Mouse (Mus musculus) midbrain, embryonic 12.5 days (tissue): ENCODE results near the gene Ctdsp2. TPM values are rescaled to one million over a fixed set of nuclear protein-coding genes. Genes with fewer than 3 reads are reported as not detected.
A peak's percentile ranks its signal among the peaks of the same experiment; 100 is the strongest.

ENCODE experiments used
- ATAC-seq: fragments of 200-750 bp; cut with Nextera tagmentation; 2 replicates; pipeline ENCODE4 v1.8.0; 2017; ENCODE audit warnings: low read depth, moderate TSS enrichment, moderate library complexity; ENCODE audit not compliant: low FRiP score
- H3K27ac ChIP-seq: fragments of 300-500 bp; sonication (generic); replicated peaks from 2 replicates; pipeline ENCODE4 v1.5.1; 2016; ENCODE audit warnings: mild to moderate bottlenecking
- H3K27me3 ChIP-seq: fragments of 300-500 bp; sonication (generic); 2 replicates; pipeline ENCODE4 v1.6.1; 2016; ENCODE audit warnings: mild to moderate bottlenecking
- H3K36me3 ChIP-seq: fragments of 300-500 bp; sonication (generic); 2 replicates; pipeline ENCODE4 v1.6.1; 2016
- H3K4me1 ChIP-seq: fragments of 300-500 bp; sonication (generic); 2 replicates; pipeline ENCODE4 v1.6.1; 2016
- H3K4me2 ChIP-seq: fragments of 300-500 bp; sonication (generic); replicated peaks from 2 replicates; pipeline ENCODE4 v1.6.1; 2016; ENCODE audit warnings: mild to moderate bottlenecking, moderate library complexity
- H3K4me3 ChIP-seq: fragments of 300-500 bp; sonication (generic); 2 replicates; pipeline ENCODE4 v1.5.1; 2016; ENCODE audit warnings: mild to moderate bottlenecking
- H3K9ac ChIP-seq: fragments of 300-500 bp; sonication (generic); replicated peaks from 2 replicates; pipeline ENCODE4 v1.6.1; 2016; ENCODE audit warnings: mild to moderate bottlenecking, moderate library complexity
- H3K9me3 ChIP-seq: fragments of 300-500 bp; sonication (generic); 2 replicates; pipeline ENCODE4 v1.6.1; 2016; ENCODE audit warnings: mild to moderate bottlenecking
- WGBS: fragments of 180-500 bp; shearing (Covaris S2); methylation state at CpG from one replicate; pipeline ENCODE4 v1.1.7; 2016; 5-methylcytosine and 5-hydroxymethylcytosine counted together
- polyA plus RNA-seq: library from polyadenylated mRNA; unstranded; fragments of >200 nt; fragmentation: Nextera tagmentation; extraction: Ambion mirVana; gene quantifications from 2 replicates; pipeline ENCODE4 v1.2.1, GENCODE M21; 2016

The Ctdsp2 gene
- polyA plus RNA-seq, 1 experiment from 2014 or later: 40.1 TPM

- H3K9ac ChIP-seq: 0 out of 2 replicates have a peak overlapping the region, but pooled peaks have one; percentile 1
- WGBS: 5% methylated on average over 12 of the region's 12 CpGs
- H3K27ac ChIP-seq: 0 out of 2 replicates have a peak overlapping the region, but pooled peaks have one; percentile 0
- peaks cover 18% of the 10 kb centered on the region for H3K4me1 ChIP-seq
- peak overlapping the region; percentile 37 for H3K4me2 ChIP-seq
- H3K36me3 ChIP-seq: no peaks in the 10 kb centered on the region
- ATAC-seq: peak; percentile 61
- peak overlapping the region; percentile 9; the same call in 1 of the 2 replicates for H3K4me3 ChIP-seq
- no peaks in the 10 kb centered on the region for H3K9me3 ChIP-seq
- H3K27me3 ChIP-seq: peaks cover 37% of the 10 kb centered on the region
These were observed 7.0 kb upstream of the Ctdsp2 start for GRCm38 (mm10) chr10:126971363-126972050.

- ATAC-seq: peak; percentile 88
- WGBS: 5% methylated on average over 13 of the region's 13 CpGs
- Histone ChIP-seq H3K36me3 (no peaks in the 10 kb centered on the region), H3K27ac (0 out of 2 replicates have a peak overlapping the region, but pooled peaks have one; percentile 0), H3K4me1 (peaks cover 18% of the 10 kb centered on the region), H3K27me3 (peaks cover 37% of the 10 kb centered on the region), H3K4me2 (peak overlapping the region; percentile 37), H3K9me3 (no peaks in the 10 kb centered on the region), H3K9ac (0 out of 2 replicates have a peak overlapping the region, but pooled peaks have one; percentile 1), H3K4me3 (peak overlapping the region; percentile 9; the same call in 1 of the 2 replicates)
These were observed 6.3 kb upstream of the Ctdsp2 start for GRCm38 (mm10) chr10:126972051-126972725.

DNA sequence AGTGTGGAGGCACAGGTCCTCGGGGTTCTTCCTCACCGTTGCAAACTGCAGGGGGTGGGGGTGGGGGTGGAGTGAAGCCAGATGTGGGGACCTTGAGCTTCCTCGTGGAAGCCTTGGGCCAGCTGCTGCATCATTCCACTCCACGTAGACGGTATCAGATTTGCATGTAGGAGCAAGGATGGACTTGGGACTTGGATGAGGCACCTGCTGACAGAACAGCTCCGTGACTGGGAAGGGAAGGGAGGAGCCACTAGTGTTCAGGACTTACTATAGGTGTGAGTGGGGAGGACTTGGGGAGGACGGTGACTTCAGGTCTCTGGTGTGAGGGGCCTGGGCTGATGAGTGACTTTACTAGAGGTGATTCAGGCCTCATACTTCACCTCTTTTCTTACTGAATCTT, 5.5 kb upstream of the Ctdsp2 start:
- Histone ChIP-seq H3K27ac (no peak overlapping the region), H3K4me3 (no peak overlapping the region), H3K4me1 (peaks cover 21% of the 10 kb centered on the region), H3K9ac (no peak overlapping the region), H3K4me2 (no peak overlapping the region), H3K36me3 (no peaks in the 10 kb centered on the region), H3K9me3 (no peaks in the 10 kb centered on the region), H3K27me3 (peaks cover 37% of the 10 kb centered on the region)
- ATAC-seq: no peak
- 38% methylated on average over 7 of the region's 7 CpGs for WGBS

GRCm38 (mm10) chr10:126975706-126976105, 2.8 kb upstream of the Ctdsp2 start:
- Histone ChIP-seq H3K36me3 (no peaks in the 10 kb centered on the region), H3K27ac (no peak overlapping the region), H3K27me3 (peaks cover 25% of the 10 kb centered on the region), H3K4me1 (peaks cover 29% of the 10 kb centered on the region), H3K9ac (no peak overlapping the region), H3K4me2 (no peak overlapping the region), H3K9me3 (no peaks in the 10 kb centered on the region), H3K4me3 (no peak overlapping the region)
- WGBS: 92% methylated on average over 6 of the region's 6 CpGs
- no peak for ATAC-seq

- peaks cover 35% of the 10 kb centered on the region for H3K4me1 ChIP-seq
- ATAC-seq: no peak
- no peak overlapping the region for H3K4me3 ChIP-seq
- no peaks in the 10 kb centered on the region for H3K36me3 ChIP-seq
- no peak overlapping the region for H3K9ac ChIP-seq
- 34% methylated on average over 4 of the region's 4 CpGs for WGBS
- H3K4me2 ChIP-seq: no peak overlapping the region
- H3K27ac ChIP-seq: no peak overlapping the region
- H3K9me3 ChIP-seq: no peaks in the 10 kb centered on the region
- peaks cover 18% of the 10 kb centered on the region for H3K27me3 ChIP-seq
These were observed 1.4 kb upstream of the Ctdsp2 start for GRCm38 (mm10) chr10:126977076-126977475.

- peak overlapping the region; percentile 99 for H3K27ac ChIP-seq
- peaks cover 45% of the 10 kb centered on the region for H3K4me1 ChIP-seq
- under 1% methylated on average over 40 of the region's 62 CpGs for WGBS
- peaks cover 6% of the 10 kb centered on the region for H3K27me3 ChIP-seq
- H3K9ac ChIP-seq: peak overlapping the region; percentile 96
- H3K36me3 ChIP-seq: no peaks in the 10 kb centered on the region
- peak; percentile 14 for ATAC-seq
- H3K4me3 ChIP-seq: peak overlapping the region; percentile 100
- no peaks in the 10 kb centered on the region for H3K9me3 ChIP-seq
- peak overlapping the region; percentile 83 for H3K4me2 ChIP-seq
These were observed 661 bp downstream of the Ctdsp2 start for GRCm38 (mm10) chr10:126979121-126979635.

DNA sequence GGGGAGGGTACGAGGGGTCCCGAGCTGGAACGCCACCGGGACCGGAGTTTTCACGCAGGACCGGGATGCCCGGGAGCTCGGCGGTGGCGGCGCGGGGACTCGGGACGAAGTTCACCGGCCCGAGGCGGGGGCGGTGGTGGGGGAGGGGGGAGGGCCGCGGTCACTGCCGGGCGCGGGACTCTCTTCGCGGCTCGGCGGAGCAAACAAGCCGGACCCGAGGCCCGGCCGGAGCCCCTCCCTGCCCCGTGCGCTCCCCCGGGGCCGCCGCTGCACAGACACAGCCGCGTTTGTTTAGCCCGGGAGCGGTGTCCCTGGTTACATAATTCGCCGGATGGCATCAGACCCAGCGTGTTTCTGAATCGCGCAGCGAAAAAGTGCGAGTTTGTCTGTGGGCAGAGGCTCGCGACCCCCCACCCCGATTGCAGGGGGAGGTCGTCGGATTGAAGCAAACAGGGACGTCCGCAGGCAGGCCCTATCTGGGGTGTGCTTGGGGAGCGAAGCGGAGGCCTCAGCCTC, 1.2 kb downstream of the Ctdsp2 start:
- peak overlapping the region; percentile 83 for H3K4me2 ChIP-seq
- H3K27me3 ChIP-seq: peaks cover 6% of the 10 kb centered on the region
- peak overlapping the region; percentile 99 for H3K27ac ChIP-seq
- H3K36me3 ChIP-seq: no peaks in the 10 kb centered on the region
- H3K4me3 ChIP-seq: peak overlapping the region; percentile 100
- H3K9ac ChIP-seq: peak overlapping the region; percentile 96
- peaks cover 50% of the 10 kb centered on the region for H3K4me1 ChIP-seq
- under 1% methylated on average over 39 of the region's 57 CpGs for WGBS
- no peaks in the 10 kb centered on the region for H3K9me3 ChIP-seq
- peak; percentile 5 for ATAC-seq

DNA sequence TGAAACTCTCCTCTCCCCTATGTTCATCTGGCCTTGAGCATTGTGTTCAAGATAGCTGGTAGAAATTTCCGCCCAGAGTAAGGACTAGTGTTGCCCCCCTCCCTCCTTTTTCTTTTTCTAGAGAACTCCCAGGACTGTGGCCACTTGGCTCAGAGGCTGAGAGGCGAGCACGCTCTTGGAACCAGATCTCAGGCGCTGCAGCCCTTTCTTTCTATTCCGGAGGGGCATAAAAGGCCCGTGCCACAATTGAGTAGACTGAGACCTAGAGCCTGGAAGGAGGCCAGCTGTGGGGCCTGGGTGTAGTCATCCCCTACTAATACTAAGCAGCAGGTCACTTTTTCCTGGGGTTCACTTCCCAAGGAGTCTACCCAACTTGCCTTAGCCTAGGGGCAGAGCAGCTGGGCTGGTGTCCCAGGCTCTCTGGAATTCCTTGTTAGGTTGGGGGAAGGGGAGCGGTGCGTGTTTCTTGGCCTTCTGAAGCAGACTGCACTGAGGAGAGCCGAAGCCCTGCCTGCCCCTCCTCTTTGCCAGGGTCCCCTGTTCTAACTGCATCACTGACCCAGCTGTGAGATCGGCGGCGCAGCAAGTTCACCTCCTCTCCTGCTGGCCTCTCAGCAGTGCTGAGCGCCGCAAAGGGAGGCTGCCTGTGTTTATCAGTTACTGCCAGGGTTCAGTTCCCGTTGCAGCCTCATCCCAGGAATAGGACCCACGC, 1.9 kb downstream of the Ctdsp2 start:
- H3K9ac ChIP-seq: peak overlapping the region; percentile 96
- under 1% methylated on average over 16 of the region's 16 CpGs for WGBS
- peak overlapping the region; percentile 99 for H3K27ac ChIP-seq
- ATAC-seq: peak; percentile 9
- H3K36me3 ChIP-seq: no peaks in the 10 kb centered on the region
- no peaks in the 10 kb centered on the region for H3K9me3 ChIP-seq
- H3K4me2 ChIP-seq: peak overlapping the region; percentile 83
- peaks cover 56% of the 10 kb centered on the region for H3K4me1 ChIP-seq
- H3K27me3 ChIP-seq: peaks cover 3% of the 10 kb centered on the region
- peak overlapping the region; percentile 100 for H3K4me3 ChIP-seq

- peak overlapping the region; percentile 83 for H3K4me2 ChIP-seq
- ATAC-seq: no peak
- no peaks in the 10 kb centered on the region for H3K36me3 ChIP-seq
- H3K27me3 ChIP-seq: no peaks in the 10 kb centered on the region; the same call in 1 of the 2 replicates
- peaks cover 60% of the 10 kb centered on the region for H3K4me1 ChIP-seq
- WGBS: 5% methylated on average over 11 of the region's 11 CpGs
- H3K4me3 ChIP-seq: peak overlapping the region; percentile 100
- peak overlapping the region; percentile 96 for H3K9ac ChIP-seq
- peak overlapping the region; percentile 99 for H3K27ac ChIP-seq
- H3K9me3 ChIP-seq: no peaks in the 10 kb centered on the region
These were observed 2.5 kb downstream of the Ctdsp2 start for GRCm38 (mm10) chr10:126980933-126981530.

DNA sequence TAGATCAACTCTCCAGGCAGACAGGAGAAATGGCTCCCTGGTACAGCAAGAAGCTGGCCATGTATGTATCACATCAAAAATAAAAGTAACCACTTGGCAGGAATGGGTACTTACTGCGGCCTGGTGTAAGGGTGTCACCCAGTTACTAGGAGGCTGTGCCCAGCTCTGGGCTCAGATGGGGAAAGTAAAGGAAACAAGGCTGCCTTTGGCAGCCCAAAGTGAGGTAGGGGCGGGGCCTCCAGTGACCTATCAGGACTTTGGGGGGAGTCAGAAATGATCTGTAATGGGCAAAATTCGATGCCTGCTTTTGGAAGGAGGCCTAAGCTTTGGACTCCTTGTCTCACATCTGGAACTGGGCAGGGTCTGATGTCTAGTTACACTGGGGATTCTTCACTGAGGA, 3.2 kb downstream of the Ctdsp2 start:
- Histone ChIP-seq H3K27ac (no peak overlapping the region), H3K9me3 (no peaks in the 10 kb centered on the region), H3K4me3 (no peak overlapping the region; the same call in 1 of the 2 replicates), H3K9ac (peak overlapping the region; percentile 96; the same call in 1 of the 2 replicates), H3K4me1 (peaks cover 67% of the 10 kb centered on the region), H3K36me3 (no peaks in the 10 kb centered on the region), H3K4me2 (peak overlapping the region; percentile 83), H3K27me3 (no peaks in the 10 kb centered on the region)
- ATAC-seq: no peak
- 66% methylated on average over 3 of the region's 3 CpGs for WGBS

DNA sequence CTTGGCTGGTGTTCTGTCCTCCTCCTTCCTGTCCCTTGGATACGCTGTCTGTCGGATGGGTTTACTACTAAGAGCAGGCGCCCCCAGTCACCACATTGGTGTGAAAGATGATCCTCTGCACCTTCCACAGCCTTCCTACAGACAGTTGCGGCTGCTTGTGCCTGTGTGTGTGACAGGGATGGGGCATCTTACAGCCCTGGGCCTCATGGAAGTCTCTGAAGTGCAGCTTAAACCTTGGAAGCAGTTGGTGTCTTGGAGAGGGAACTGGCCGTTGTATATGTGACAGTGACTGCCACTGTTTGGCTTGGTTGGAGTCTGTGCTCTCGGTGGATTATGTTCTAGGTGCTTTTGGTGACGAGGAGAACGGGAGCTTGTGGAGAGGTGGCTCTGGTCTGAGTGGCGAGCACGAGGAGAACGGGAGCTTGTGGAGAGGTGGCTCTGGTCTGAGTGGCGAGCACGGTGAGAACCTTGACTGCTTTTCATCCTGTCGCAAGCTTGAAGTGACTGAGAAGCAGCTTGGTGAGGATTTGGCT, 4.7 kb downstream of the Ctdsp2 start:
- Histone ChIP-seq H3K4me1 (peaks cover 77% of the 10 kb centered on the region), H3K4me3 (no peak overlapping the region), H3K9me3 (no peaks in the 10 kb centered on the region), H3K27ac (no peak overlapping the region), H3K36me3 (no peaks in the 10 kb centered on the region), H3K9ac (0 out of 2 replicates have a peak overlapping the region, but pooled peaks have one; percentile 47), H3K4me2 (peak overlapping the region; percentile 83; the same call in 1 of the 2 replicates), H3K27me3 (no peaks in the 10 kb centered on the region)
- ATAC-seq: no peak
- WGBS: 64% methylated on average over 14 of the region's 14 CpGs
